Mouse (Mus musculus) lung, adult 2 months (tissue): ENCODE measurements at regions not wholly inside any gene's neighbourhood (a gene's known extent, or its start where the extent isn't known, plus 50 kb on each side); places are given as distances from the start of the nearest gene placed in this dataset.
A peak's percentile ranks its signal among the peaks of the same experiment; 100 is the strongest.
"Not testable (repeated sequence)": the region's sequence is repeated elsewhere in the genome, so short reads cannot be mapped to it uniquely, and the experiment has no call there.

ENCODE experiments used
- DNase-seq: peaks from one replicate; pipeline ENCODE4 v3.0.0; 2022
- H3K4me1 ChIP-seq: fragments of 200-500 bp; 2 replicates; pipeline ENCODE4 v1.6.1; 2011; ENCODE audit warnings: low read length; ENCODE audit not compliant: control insufficient read depth, insufficient read depth
- H3K4me3 ChIP-seq: fragments of 200-500 bp; replicated peaks from 2 replicates; pipeline ENCODE3; 2011; ENCODE audit warnings: low read depth, mild to moderate bottlenecking, control low read depth, low read length; ENCODE audit errors: extremely low read depth
- CTCF ChIP-seq: fragments of 200-500 bp; IDR thresholded peaks from 2 replicates; pipeline ENCODE4 v1.5.1; 2011; ENCODE audit warnings: mild to moderate bottlenecking, low read length, control low read depth; ENCODE audit not compliant: insufficient read depth
- POLR2A ChIP-seq: fragments of 200-500 bp; IDR thresholded peaks from 2 replicates; pipeline ENCODE4 v1.6.1; 2011; ENCODE audit warnings: low read depth, mild to moderate bottlenecking, control low read depth, low read length, borderline replicate concordance; ENCODE audit errors: extremely low read depth
- WGBS: fragments of 180-500 bp; shearing (Covaris S2); methylation state at CpG from one replicate; pipeline ENCODE4 v1.1.7; 2018; 5-methylcytosine and 5-hydroxymethylcytosine counted together

DNA sequence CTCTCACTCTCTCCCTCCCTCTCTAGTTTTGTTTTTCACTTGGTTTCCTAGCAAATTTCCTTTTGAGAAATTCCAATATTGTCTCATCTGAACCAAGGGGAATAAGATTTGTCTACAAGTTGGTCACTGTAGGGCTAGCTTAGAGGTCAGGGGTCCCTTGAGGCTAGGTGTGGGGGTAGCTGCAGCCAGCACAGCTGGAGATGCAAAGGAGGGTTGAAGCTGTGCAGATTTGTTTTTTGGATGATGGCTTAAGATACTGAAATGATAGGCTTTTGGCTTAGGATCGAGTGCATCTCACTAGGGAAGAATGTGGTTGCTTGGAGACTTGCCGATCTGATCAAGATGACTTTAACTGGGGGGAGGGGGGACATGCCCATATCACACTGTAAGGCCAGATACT lies 88.3 kb upstream of the Tmem28 start:
- TF ChIP-seq POLR2A: no peak
- TF ChIP-seq CTCF: no peak
- 64% methylated on average over 2 of the region's 2 CpGs for WGBS
- no peak for DNase-seq
- Histone ChIP-seq H3K4me3 (no peak overlapping the region), H3K4me1 (no peaks in the 10 kb centered on the region)

DNA sequence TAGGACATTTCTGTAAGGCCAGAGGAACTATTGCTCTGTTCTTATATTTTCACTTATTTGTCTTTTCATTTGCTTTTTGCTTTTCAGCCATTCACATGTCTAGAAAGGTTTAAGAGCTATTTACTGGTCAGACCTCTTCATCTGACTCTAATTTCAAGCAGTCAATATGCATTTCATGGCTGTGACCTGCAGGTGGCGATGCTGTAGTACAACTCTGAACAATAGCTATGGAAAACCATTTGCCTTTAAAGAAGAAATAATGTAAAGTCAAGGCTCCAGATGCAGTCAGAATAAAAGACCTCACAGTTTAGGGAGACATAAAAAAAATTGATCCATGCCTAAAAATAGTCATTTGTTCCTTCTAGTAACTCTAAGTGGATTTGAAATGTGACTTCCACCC lies 95.7 kb upstream of the Tmem28 start:
- 4% methylated on average over 1 of the region's 1 CpGs for WGBS
- no peak for TF ChIP-seq CTCF
- no peak for TF ChIP-seq POLR2A
- DNase-seq: peak; percentile 3
- Histone ChIP-seq H3K4me1 (no peaks in the 10 kb centered on the region), H3K4me3 (no peak overlapping the region)

DNA sequence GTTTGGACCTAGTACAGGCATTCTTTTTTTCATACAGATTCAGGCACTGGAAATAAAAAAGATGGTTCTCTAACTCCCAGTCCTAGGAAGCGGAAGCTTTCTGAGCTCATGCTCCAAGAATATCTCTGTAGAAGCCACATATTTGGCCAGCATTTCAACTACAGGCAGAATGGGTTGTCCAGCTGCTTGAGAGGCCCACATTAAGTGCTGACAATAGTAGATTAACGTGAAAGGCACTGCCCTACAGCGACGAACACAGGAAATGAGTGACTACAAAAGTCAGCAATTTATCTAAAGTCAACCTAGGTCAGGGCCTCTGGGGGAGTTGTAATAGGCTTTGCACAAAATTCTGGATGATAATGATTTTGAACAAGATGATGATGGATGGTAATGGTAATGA lies 125.5 kb upstream of the Tmem28 start:
- no peaks in the 10 kb centered on the region for H3K4me1 ChIP-seq
- H3K4me3 ChIP-seq: no peak overlapping the region
- TF ChIP-seq POLR2A (no peak), CTCF (no peak)
- no peak for DNase-seq
- 55% methylated on average over 4 of the region's 4 CpGs for WGBS

DNA sequence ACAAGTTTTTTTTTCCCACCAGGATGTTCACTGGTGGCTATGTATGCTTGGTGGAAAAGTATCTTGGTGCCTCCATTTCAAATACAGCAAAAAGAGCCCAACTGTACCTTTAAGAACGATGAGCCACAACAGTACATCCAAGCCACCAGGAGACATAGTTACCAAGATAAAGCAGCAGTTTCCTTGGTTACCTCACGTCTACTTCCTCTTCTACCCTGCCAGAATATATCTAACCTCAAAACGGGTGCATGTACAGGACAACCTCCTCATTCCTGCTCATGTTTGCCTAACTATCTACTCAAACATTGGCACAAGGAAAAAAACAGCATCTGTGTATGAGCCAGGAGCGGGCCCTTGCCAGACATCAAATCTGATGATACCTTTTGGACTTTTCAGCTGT lies 129.8 kb upstream of the Tmem28 start:
- Histone ChIP-seq H3K4me3 (no peak overlapping the region), H3K4me1 (no peaks in the 10 kb centered on the region)
- TF ChIP-seq POLR2A (no peak), CTCF (no peak)
- WGBS: 47% methylated on average over 4 of the region's 4 CpGs
- no peak for DNase-seq

GRCm38 (mm10) chrX:99689761-99690160 lies 131.1 kb upstream of the Tmem28 start:
- Histone ChIP-seq H3K4me1 (no peaks in the 10 kb centered on the region), H3K4me3 (no peak overlapping the region)
- no peak for DNase-seq
- TF ChIP-seq POLR2A: no peak
- no peak for TF ChIP-seq CTCF
- 71% methylated on average over 4 of the region's 4 CpGs for WGBS

DNA sequence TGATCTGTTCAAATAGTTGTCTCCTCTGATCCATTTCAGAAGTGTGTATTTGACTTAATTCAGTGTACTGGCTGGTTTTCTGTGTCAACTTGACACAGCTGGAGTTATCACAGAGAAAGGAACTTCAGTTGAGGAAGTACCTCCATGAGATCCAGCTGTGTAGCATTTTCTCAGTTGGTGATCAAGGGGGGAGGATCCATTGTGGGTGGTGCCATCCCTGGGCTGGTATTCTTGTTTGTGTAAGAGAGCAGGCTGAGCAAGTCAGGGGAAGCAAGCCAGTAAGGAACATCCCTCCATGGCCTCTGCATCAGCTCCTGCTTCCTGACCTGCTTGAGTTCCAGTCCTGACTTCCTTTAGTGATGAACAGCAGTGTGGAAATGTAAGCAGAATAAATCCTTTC lies 138.3 kb upstream of the Tmem28 start:
- not testable (repeated sequence) for H3K4me3 ChIP-seq, DNase-seq, H3K4me1 ChIP-seq

DNA sequence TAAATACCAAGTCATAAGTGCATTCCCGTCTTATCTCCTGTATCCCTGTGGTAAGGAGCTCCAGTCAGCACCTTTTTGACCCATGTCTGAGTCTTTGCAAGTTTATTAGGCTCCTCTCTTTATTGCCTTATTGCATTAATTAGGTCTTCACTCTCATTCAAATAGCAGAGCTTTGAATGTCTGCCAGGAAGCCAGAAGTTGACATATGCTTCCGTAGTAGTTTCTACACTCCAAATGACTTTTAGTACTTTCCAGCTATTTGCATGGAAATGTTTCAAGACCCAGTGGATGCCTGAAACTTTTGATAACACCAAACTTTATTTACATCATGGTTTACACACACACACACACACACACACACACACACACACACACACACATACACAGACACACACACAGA lies 153.2 kb upstream of the Tmem28 start:
- no peaks in the 10 kb centered on the region for H3K4me1 ChIP-seq
- DNase-seq: no peak
- no peak overlapping the region for H3K4me3 ChIP-seq
- TF ChIP-seq CTCF: no peak
- no peak for TF ChIP-seq POLR2A
- 66% methylated on average over 2 of the region's 2 CpGs for WGBS

DNA sequence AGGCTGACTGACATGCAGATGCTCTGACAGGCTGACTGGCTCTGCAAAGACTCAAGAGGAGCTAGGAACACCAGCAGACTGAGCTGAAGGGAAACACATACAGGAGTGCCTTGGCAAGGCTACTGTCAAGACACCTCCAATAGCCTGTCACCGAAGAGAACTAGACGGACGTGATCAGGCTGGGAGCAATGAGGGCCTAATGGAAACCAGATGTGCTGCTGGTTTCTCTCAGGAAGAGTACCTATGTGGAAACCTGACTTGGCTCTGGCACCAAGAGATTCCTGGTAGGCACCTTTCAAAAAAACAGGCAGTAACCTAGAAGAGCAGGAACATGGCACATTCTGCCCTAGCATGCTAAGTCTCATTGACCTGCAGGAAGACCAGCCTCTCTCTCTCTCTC lies 158.3 kb upstream of the Tmem28 start:
- no peak for DNase-seq
- Histone ChIP-seq H3K4me1 (no peaks in the 10 kb centered on the region), H3K4me3 (no peak overlapping the region)
- TF ChIP-seq CTCF (no peak), POLR2A (no peak)
- 91% methylated on average over 3 of the region's 3 CpGs for WGBS

GRCm38 (mm10) chrX:99659496-99660140 lies 161.2 kb upstream of the Tmem28 start:
- Histone ChIP-seq H3K4me3 (no peak overlapping the region), H3K4me1 (no peaks in the 10 kb centered on the region)
- TF ChIP-seq CTCF: no peak
- TF ChIP-seq POLR2A: no peak
- no peak for DNase-seq
- WGBS: 58% methylated on average over 8 of the region's 8 CpGs

DNA sequence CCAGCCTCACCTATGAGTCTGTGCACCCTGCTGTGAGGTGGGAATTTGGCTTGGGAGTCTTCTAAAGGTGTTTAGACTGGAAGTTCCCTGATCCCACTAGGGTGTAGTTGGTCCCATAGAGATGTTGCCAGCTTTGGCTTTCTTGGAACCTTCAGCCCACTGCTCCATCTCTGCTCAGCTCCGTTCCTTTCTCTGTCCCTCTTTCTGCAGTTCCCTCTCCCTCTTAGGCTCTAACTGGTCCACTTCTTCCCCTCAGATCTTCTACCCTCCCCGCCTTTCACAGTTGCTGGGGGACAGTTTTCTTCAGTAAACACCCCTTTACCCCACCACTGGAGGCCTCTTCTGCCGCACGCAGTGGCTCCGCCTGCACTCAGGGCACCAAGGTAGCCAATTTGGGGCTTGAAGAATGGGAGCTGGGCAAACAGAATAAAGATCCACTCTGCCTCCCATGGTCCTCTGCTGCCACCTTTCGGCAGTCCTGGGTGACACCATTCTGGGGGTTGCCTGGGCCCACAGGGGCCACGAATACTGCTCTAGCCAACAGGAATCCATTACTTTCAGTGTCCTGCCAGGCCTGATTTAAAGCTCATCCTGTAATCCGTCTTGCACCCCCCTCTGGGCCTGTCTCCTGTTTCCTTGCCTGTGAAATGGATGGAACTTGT lies 162.9 kb upstream of the Tmem28 start:
- H3K4me1 ChIP-seq: no peaks in the 10 kb centered on the region
- no peak for TF ChIP-seq POLR2A
- peak; percentile 88 for TF ChIP-seq CTCF
- WGBS: 30% methylated on average over 8 of the region's 8 CpGs
- no peak overlapping the region for H3K4me3 ChIP-seq
- peak; percentile 50 for DNase-seq

GRCm38 (mm10) chrX:99656988-99657387 lies 163.8 kb upstream of the Tmem28 start:
- 85% methylated on average over 6 of the region's 6 CpGs for WGBS
- no peak overlapping the region for H3K4me3 ChIP-seq
- H3K4me1 ChIP-seq: no peaks in the 10 kb centered on the region
- DNase-seq: no peak
- TF ChIP-seq POLR2A (no peak), CTCF (no peak)
